In genomic region chr13:38668514-38668913, GRCm38 (mm10) we compare ENCODE assay signal across 8 mouse cellular contexts. TPM values are rescaled to one million over a fixed set of nuclear protein-coding genes. Genes with fewer than 3 reads are reported as not detected.
DNase-seq lines count a peak whose midpoint lies in the region; ATAC-seq and TF ChIP-seq lines count a peak whose summit lies in the region.

No protein-coding gene starts in this region.

- WGBS in intestine, postnatal 0 days, result 34% methylated on average over 2 of the region's 2 CpGs
- 32% methylated on average over 2 of the region's 2 CpGs for whole genome bisulfite sequencing in intestine, embryonic 16.5 days
- WGBS in forebrain, embryonic 13.5 days, result 30% methylated on average over 2 of the region's 2 CpGs

- H3K4me2 ChIP-seq in intestine, postnatal 0 days (replicated peaks; ENCODE audit: low read depth), result no peak overlapping the region
- no peak overlapping the region for H3K4me2 ChIP-seq in intestine, embryonic 16.5 days (ENCODE audit: low read depth, low read length)
- no peak overlapping the region for H3K4me2 ChIP-seq in forebrain, embryonic 13.5 days

- H3K36me3 ChIP-seq in intestine, postnatal 0 days (ENCODE audit: control insufficient read depth, insufficient read depth), result no peaks in the 10 kb centered on the region
- H3K36me3 ChIP-seq in intestine, embryonic 16.5 days (ENCODE audit: control insufficient read depth, insufficient read depth, low read length), result no peaks in the 10 kb centered on the region
- no peaks in the 10 kb centered on the region for H3K36me3 ChIP-seq in forebrain, embryonic 13.5 days (ENCODE audit: poor library complexity, severe bottlenecking)

- no peak overlapping the region for H3K9ac ChIP-seq in intestine, postnatal 0 days (ENCODE audit: low read depth, low read length)
- H3K9ac ChIP-seq in intestine, embryonic 16.5 days (ENCODE audit: low read depth, low read length), result no peak overlapping the region
- H3K9ac ChIP-seq in forebrain, embryonic 13.5 days, result no peak overlapping the region

- H3K4me3 ChIP-seq in intestine, postnatal 0 days (ENCODE audit: low read depth, low read length), result no peak overlapping the region
- H3K4me3 ChIP-seq in intestine, embryonic 16.5 days (ENCODE audit: low read length), result no peak overlapping the region
- no peak overlapping the region for H3K4me3 ChIP-seq in forebrain, embryonic 13.5 days

- no peak overlapping the region for H3K27ac ChIP-seq in intestine, postnatal 0 days (ENCODE audit: low read depth, low read length)
- H3K27ac ChIP-seq in intestine, embryonic 16.5 days (ENCODE audit: low read length), result no peak overlapping the region
- H3K27ac ChIP-seq in forebrain, embryonic 13.5 days, result no peak overlapping the region

- ATAC-seq in intestine, postnatal 0 days, result no peak
- ATAC-seq in intestine, embryonic 16.5 days, result no peak
- no peak for ATAC-seq in forebrain, embryonic 13.5 days

- peak; percentile 69 for DNase-seq in ES-CJ7 (ENCODE audit: low read depth, low spot score)
- DNase-seq in c-Kit-negative CD71-positive TER-119-positive erythroid progenitor cells, embryonic 14.5 days (ENCODE audit: low read depth, low spot score), result peak; percentile 55
- peak; percentile 47 to 53 for DNase-seq in kidney, postnatal 4 days
- DNase-seq in natural killer cell, adult 2 months (ENCODE audit: low spot score in 2 of 2), result peak; percentile 40 to 60
- DNase-seq in urinary bladder, postnatal 14 days (ENCODE audit: low spot score), result no peak

- TF ChIP-seq CTCF in intestine, postnatal 0 days (IDR thresholded peaks at IDR 0.05; ENCODE audit: low read depth), result peak; percentile 76

- no peaks in the 10 kb centered on the region for H3K27me3 ChIP-seq in intestine, postnatal 0 days (replicated peaks; ENCODE audit: control insufficient read depth, insufficient read depth, low read length)
- H3K27me3 ChIP-seq in intestine, embryonic 16.5 days (replicated peaks; ENCODE audit: control insufficient read depth, insufficient read depth, low read length), result no peaks in the 10 kb centered on the region
- H3K27me3 ChIP-seq in forebrain, embryonic 13.5 days, result no peaks in the 10 kb centered on the region

- no peaks in the 10 kb centered on the region for H3K4me1 ChIP-seq in intestine, postnatal 0 days (replicated peaks; ENCODE audit: control insufficient read depth, insufficient read depth, low read length)
- H3K4me1 ChIP-seq in intestine, embryonic 16.5 days (ENCODE audit: control insufficient read depth, insufficient read depth, low read length), result no peaks in the 10 kb centered on the region
- H3K4me1 ChIP-seq in forebrain, embryonic 13.5 days, result no peaks in the 10 kb centered on the region

- H3K9me3 ChIP-seq in intestine, postnatal 0 days (ENCODE audit: control insufficient read depth), result no peaks in the 10 kb centered on the region
- H3K9me3 ChIP-seq in intestine, embryonic 16.5 days (ENCODE audit: control insufficient read depth, low read length), result no peaks in the 10 kb centered on the region
- H3K9me3 ChIP-seq in forebrain, embryonic 13.5 days (replicated peaks), result no peaks in the 10 kb centered on the region

RNA-seq across cellular contexts. Expression of gene Eef1e1, which starts 9.7 kb away (rescaled TPM):
- polyA plus RNA-seq in intestine, postnatal 0 days (2015; fragmentation: Nextera tagmentation; extraction: Ambion mirVana), result 34.9 and 37.1 TPM in 2 replicates
- 48.0 and 51.5 TPM in 2 replicates for polyA plus RNA-seq in intestine, embryonic 16.5 days (2015; fragmentation: Nextera tagmentation; extraction: Ambion mirVana)
- 77.6 and 85.1 TPM in 2 replicates for polyA plus RNA-seq in forebrain, embryonic 13.5 days (2015; fragmentation: Nextera tagmentation; extraction: Ambion mirVana)

RNA-seq across cellular contexts. Expression of gene Bloc1s5, which starts 33.6 kb away (rescaled TPM):
- 10.6 and 11.4 TPM in 2 replicates for polyA plus RNA-seq in intestine, postnatal 0 days (2015; fragmentation: Nextera tagmentation; extraction: Ambion mirVana)
- polyA plus RNA-seq in intestine, embryonic 16.5 days (2015; fragmentation: Nextera tagmentation; extraction: Ambion mirVana), result 14.5 and 15.5 TPM in 2 replicates
- 24.3 and 25.2 TPM in 2 replicates for polyA plus RNA-seq in forebrain, embryonic 13.5 days (2015; fragmentation: Nextera tagmentation; extraction: Ambion mirVana)
